Mouse (Mus musculus): Measurements from ENCODE around the gene Ubqln3.

The Ubqln3 gene

DNA sequence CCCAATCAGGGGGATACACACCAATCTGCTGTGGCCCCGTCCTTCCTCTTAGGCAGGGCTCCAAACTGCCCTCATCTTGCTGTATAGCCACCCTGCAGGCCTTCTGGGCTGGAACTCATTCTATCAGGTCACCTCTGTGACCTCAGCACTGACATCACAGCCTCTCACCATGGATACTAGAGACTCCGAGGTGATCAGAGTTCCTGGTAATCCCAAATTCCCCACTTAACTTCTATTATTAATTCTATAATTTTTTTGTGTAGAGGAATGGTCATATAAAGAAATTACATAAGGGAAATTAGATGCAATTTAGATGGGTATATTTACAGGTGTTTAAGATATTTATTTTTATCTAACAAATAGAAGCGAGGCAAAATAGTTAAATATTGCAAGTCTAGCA lies at the start of gene Ubqln3:
TSS of gene Ubqln3 (minus strand) at position 101 of the 400 bp plus-strand sequence.
- DNase-seq (ENCODE audit: low read depth, low spot score): no peak

GRCm38 (mm10) chr7:104191275-104191674 lies 48.2 kb upstream of the Ubqln3 start:
- DNase-seq (ENCODE audit: low read depth, low spot score): no peak

- no peak for DNase-seq (ENCODE audit: low read depth, low spot score)
These were observed 40.2 kb upstream of the Ubqln3 start, which contains the start of gene Olfr648 for GRCm38 (mm10) chr7:104183292-104183691. Gene Olfr648 (minus strand): TSS chr7:104183392.

GRCm38 (mm10) chr7:104179074-104179473 lies 36.0 kb upstream of the Ubqln3 start:
- no peak for DNase-seq (ENCODE audit: low read depth, low spot score)

GRCm38 (mm10) chr7:104178422-104179054 lies 35.5 kb upstream of the Ubqln3 start:
- DNase-seq (ENCODE audit: low read depth, low spot score): no peak

- no peak for DNase-seq (ENCODE audit: low read depth, low spot score)
These were observed 32.0 kb upstream of the Ubqln3 start for GRCm38 (mm10) chr7:104175085-104175484.

- DNase-seq (ENCODE audit: low read depth, low spot score): no peak
These were observed 26.6 kb upstream of the Ubqln3 start for GRCm38 (mm10) chr7:104169634-104170204.

- no peak for DNase-seq (ENCODE audit: low read depth, low spot score)
These were observed 24.0 kb upstream of the Ubqln3 start for GRCm38 (mm10) chr7:104167105-104167504.

GRCm38 (mm10) chr7:104150456-104150855 lies 7.4 kb upstream of the Ubqln3 start, which contains the start of gene Ubqlnl:
Gene Ubqlnl (minus strand): TSS chr7:104150556.
- DNase-seq (ENCODE audit: low read depth, low spot score): no peak

DNA sequence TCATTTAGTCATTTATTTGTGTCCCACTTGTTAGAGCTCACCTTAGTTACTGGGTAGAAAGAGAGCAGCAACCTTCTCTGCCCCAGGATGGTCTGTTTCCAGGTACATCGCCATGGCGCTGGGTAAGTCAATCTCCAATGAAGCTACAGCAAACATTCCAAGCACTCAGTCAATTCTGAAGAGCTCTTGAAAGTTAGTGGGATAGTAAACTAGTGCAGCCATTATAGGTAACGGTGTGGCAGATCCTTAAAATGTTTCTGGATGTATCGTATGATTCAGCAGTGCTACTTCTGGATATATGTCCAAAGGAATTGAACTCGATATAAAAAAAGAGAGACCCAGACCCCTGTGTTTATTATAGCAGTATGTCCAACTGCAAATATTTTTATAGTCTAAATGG lies 5.8 kb downstream of the Ubqln3 start, which contains the start of gene Olfr643:
TSS of gene Olfr643 (minus strand) at position 101 of the 400 bp plus-strand sequence.
- no peak for DNase-seq (ENCODE audit: low read depth, low spot score)

- no peak for DNase-seq (ENCODE audit: low read depth, low spot score)
These were observed 13.4 kb downstream of the Ubqln3 start, which contains the start of gene Ubqln5 for GRCm38 (mm10) chr7:104129726-104130125. Gene Ubqln5 (minus strand): TSS chr7:104129826.

GRCm38 (mm10) chr7:104104757-104104972 lies 38.4 kb downstream of the Ubqln3 start, which contains the start of gene Olfr646:
Gene Olfr646 (plus strand): TSS chr7:104104873.
- DNase-seq (ENCODE audit: low read depth, low spot score): no peak

GRCm38 (mm10) chr7:104103913-104104756 lies 38.9 kb downstream of the Ubqln3 start:
- no peak for DNase-seq (ENCODE audit: low read depth, low spot score)

Measured in forelimb bud, embryonic 11.5 days (tissue).